Mouse (Mus musculus): ENCODE data around the gene Phlda2. TPM values are rescaled to one million over a fixed set of nuclear protein-coding genes. Genes with fewer than 3 reads are reported as not detected.
"Not testable (repeated sequence)": the region's sequence is repeated elsewhere in the genome, so short reads cannot be mapped to it uniquely, and the experiment has no call there.

The Phlda2 gene
- not detected for total RNA-seq (2021)
- long read RNA-seq, experiment 1: 0 reads
- long read RNA-seq, experiment 2: 0 reads

- peak in 1 of 2 experiments; percentile 34 for DNase-seq (ENCODE audit: low spot score in 2 of 2)
Observed at GRCm38 (mm10) chr7:143502418-143503200, at the start of gene Phlda2. Gene Phlda2 (minus strand): TSS chr7:143503150.

- DNase-seq (ENCODE audit: low spot score in 2 of 2): no peak
Observed at GRCm38 (mm10) chr7:143549588-143550220, 46.8 kb upstream of the Phlda2 start.

- DNase-seq (ENCODE audit: low spot score in 2 of 2): peak; percentile 94 to 97
Observed at GRCm38 (mm10) chr7:143548976-143549457, 46.1 kb upstream of the Phlda2 start, which contains the start of gene Nap1l4. Gene Nap1l4 (minus strand): TSS chr7:143549106.

GRCm38 (mm10) chr7:143548231-143548961 lies 45.4 kb upstream of the Phlda2 start:
- DNase-seq (ENCODE audit: low spot score in 2 of 2): no peak

DNA sequence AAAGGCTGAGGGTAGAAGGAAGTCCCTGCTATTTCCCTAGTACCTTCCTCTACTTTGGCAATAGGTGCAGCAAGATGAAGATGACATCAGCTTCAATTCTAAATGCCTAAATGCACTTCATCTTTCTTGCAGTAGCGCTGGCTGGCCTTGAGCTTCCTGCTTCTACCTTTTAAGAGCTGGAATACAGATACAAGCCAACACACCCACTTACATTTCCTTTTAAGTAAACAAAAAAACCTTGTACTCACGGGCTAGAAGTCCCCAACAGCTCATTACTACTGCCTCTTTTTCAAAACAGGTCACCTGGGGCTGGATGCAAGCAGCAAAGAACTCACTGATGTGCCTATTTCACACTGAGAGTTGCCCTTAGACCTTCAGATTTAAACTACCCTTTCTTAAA lies 43.6 kb upstream of the Phlda2 start:
- DNase-seq (ENCODE audit: low spot score in 2 of 2): no peak

GRCm38 (mm10) chr7:143544368-143544767 lies 41.4 kb upstream of the Phlda2 start:
- DNase-seq (ENCODE audit: low spot score in 2 of 2): no peak

DNA sequence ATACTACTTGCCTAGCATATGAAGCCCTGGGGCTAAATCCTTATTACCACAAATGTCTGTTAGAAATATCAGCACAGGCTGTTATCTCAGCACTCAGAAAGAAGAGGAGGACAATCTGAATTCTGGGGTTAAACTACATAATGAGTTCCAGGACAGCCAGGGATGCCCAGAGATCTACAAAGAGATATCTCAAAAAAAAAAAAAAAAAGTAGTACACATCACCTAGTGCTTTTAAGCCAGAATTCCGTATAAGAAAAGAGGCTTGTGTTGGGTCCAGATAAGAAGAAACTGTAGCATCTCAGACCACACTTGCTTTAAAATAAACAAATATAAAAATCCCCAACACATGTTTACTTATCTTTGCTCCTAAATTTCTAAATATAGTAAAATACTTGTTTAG lies 35.7 kb upstream of the Phlda2 start:
- no peak for DNase-seq (ENCODE audit: low spot score in 2 of 2)

DNA sequence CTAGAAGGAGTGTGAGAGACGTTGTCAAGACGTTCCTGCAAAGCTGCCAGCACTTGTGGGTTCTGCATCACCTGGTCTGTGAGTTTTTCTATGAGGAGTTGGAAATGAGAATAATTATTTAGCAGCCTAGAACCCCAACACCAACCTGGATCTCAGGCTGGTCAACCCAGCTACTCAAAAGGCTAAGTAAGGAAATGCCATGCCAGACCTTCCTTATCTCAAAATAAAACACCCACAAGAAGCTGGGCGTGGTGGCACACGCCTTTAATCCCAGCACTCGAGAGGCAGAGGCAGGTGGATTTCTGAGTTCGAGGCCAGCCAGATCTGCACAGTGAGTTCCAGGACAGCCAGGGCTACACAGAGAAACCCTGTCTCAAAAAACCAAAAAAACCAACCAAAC lies 35.3 kb upstream of the Phlda2 start:
- DNase-seq (ENCODE audit: low spot score in 2 of 2): not testable (repeated sequence)

- DNase-seq (ENCODE audit: low spot score in 2 of 2): no peak
Observed at GRCm38 (mm10) chr7:143536251-143536650, 33.3 kb upstream of the Phlda2 start.

DNA sequence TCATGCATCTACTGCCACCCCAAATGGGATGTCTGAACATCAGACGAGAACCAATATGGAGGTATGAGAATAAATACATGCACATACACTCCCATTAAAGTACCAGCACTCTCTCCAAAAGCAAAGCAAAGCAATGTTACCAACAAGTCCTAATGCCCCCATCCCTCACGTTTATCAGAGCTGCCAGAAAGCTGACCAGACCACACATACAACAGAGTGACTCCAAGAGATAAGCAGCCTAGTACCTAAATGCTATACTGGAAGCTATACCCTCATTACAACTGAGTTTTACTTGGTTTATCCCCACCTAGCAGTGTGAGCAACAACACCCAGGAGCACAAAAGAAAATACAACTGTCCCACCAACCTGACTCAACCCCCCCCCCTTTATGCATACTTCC lies 30.3 kb upstream of the Phlda2 start:
- DNase-seq (ENCODE audit: low spot score in 2 of 2): no peak

GRCm38 (mm10) chr7:143532410-143532809 lies 29.5 kb upstream of the Phlda2 start:
- DNase-seq (ENCODE audit: low spot score in 2 of 2): no peak

DNA sequence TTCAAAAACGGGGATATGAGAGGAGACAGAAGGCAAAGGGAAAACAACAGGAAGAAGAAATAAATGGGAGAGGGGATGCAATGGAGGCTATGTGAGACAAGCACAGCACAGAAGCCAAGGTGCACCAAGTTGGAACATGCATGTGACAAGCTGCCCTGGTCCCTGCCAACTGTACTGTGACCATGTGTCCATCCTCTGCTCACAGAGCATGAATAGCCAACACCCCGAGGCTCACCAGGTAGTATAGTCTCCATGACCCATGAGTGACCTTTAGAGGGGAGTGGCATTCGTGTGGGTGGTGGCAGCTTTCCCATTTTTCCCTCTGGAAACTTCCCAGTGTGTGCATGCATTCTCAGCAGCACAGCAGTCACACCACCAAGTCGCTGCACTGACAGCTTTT lies 16.4 kb upstream of the Phlda2 start:
- no peak for DNase-seq (ENCODE audit: low spot score in 2 of 2)

DNA sequence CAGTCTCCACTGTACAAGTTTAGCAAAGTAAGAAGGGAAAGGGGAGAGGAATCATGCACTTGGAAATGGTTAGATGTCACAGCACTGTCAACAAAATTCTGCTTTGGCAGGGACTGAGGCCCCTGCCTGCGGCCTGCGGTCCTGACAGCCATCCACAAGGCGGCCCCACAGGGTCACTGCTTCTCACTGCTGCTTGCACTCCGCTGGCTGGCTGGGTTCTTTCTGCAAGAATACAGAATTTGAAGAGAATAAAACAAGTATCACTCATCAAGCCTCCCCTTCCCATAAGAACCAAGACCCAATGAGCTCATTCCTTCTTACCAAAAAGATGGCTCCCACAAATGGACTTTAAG lies 11.4 kb upstream of the Phlda2 start:
- DNase-seq (ENCODE audit: low spot score in 2 of 2): no peak

- DNase-seq (ENCODE audit: low spot score in 2 of 2): no peak
Observed at GRCm38 (mm10) chr7:143513763-143514415, 10.9 kb upstream of the Phlda2 start.

DNA sequence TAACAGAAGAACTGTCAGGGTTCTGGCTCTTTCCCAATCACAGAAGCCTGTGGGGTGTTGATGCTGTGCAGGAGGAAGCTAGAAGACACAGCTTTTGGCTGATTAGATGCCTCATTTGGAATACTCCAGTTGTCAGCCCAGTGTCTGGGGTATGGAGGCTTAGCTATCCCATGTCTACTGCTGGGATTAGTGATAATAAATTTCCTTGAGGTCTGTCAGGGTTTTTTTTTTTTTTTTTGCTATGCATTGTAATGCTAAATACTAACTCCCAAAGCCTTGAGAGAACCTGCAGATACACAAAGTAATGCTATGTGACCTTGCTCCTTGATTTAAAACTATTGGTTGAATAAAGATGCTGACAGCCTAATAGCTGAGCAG lies 8.4 kb upstream of the Phlda2 start:
- DNase-seq (ENCODE audit: low spot score in 2 of 2): no peak

DNA sequence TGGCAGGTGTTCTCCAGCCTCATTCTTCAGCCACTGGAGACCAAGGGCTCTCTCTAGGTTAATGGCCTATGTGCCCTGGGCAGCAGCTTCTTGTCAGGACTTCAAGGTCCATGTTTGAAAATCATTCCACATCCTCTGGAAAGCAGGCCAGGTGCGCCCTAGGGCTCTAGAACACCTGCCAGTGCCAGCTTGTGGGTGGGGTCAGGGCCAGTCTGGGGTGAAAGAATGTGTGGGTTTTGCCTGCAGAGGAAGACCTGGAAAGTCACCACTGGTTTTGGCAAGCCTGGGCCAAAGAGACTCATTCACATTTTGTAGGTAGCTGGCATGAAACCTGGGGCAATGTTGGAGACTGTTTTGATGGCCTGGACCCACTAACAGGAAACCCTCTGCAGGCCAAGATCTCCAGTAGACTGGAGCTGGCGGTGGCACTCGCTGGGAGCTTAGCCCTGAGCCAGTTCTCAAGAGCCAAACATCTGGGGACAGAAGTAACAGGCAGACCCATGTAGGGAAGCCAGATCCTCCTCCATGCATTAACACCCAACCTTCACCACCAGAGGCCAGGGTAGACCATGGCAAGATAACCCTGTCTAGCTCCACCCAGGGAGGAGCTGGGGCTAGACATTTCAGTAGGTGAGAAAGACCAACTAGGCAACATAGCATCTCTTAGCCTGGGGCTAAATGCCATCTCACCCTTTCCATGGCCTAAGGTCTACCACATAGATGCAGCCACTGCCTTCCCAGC lies 7.8 kb upstream of the Phlda2 start:
- no peak for DNase-seq (ENCODE audit: low spot score in 2 of 2)

- DNase-seq (ENCODE audit: low spot score in 2 of 2): no peak
Observed at GRCm38 (mm10) chr7:143509566-143509965, 6.6 kb upstream of the Phlda2 start.

GRCm38 (mm10) chr7:143506675-143507074 lies 3.7 kb upstream of the Phlda2 start:
- DNase-seq (ENCODE audit: low spot score in 2 of 2): no peak

DNA sequence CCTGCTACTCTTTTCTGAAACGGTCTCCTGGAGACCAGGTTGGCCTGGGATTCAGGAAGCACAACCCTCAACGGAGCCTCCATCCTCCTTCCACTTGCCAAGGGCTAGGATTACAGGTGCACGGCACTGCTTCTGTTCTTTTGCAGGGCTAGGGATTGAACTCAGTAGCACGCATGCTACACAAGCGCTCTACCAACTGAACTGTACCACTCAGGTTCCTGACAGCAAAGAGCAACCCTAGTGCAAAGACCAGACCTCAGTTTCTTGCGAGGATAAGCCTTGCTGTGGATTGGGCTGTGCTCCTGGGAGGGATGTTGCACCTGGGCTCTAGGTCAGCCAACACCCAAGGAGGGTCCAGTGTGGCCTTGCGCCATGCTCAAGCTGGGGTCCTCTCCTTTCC lies 3.3 kb upstream of the Phlda2 start:
- no peak for DNase-seq (ENCODE audit: low spot score in 2 of 2)

DNA sequence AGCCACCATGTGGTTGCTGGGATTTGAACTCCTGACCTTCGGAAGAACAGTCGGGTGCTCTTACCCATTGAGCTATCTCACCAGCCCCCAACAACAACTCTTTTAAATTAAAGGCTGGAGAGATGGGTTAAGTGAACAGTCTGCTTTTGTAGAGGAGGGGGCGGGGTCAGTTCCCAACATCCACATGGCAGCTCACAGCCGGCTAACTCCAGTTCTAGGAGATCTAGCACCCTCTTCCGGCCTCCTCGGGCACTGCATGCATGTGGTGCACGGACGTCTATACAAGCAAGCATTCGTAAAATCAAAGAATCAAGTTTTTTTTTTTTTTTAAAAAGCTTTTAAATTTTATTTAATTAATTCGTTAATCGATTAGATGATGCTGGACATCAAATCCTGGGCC lies 2.9 kb upstream of the Phlda2 start:
- DNase-seq (ENCODE audit: low spot score in 2 of 2): peak; percentile 66 to 81

- DNase-seq (ENCODE audit: low spot score in 2 of 2): no peak
Observed at GRCm38 (mm10) chr7:143505411-143505810, 2.5 kb upstream of the Phlda2 start.
